Mouse (Mus musculus) forebrain, embryonic 12.5 days (tissue): Measurements from ENCODE around the gene Trpm5. TPM values are rescaled to one million over a fixed set of nuclear protein-coding genes. Genes with fewer than 3 reads are reported as not detected.
A peak's percentile ranks its signal among the peaks of the same experiment; 100 is the strongest.

Source experiments
- ATAC-seq: fragments of 200-750 bp; cut with Nextera tagmentation; 2 replicates; pipeline ENCODE4 v1.8.0; 2017; ENCODE audit warnings: moderate TSS enrichment; ENCODE audit not compliant: low FRiP score
- H3K27ac ChIP-seq: fragments of 300-500 bp; sonication (generic); 2 replicates; pipeline ENCODE4 v1.5.1; 2016; ENCODE audit warnings: mild to moderate bottlenecking
- H3K27me3 ChIP-seq: fragments of 300-500 bp; sonication (generic); 2 replicates; pipeline ENCODE4 v1.6.1; 2016; ENCODE audit warnings: mild to moderate bottlenecking
- H3K36me3 ChIP-seq: fragments of 300-500 bp; sonication (generic); replicated peaks from 2 replicates; pipeline ENCODE4 v1.6.1; 2016; ENCODE audit warnings: mild to moderate bottlenecking
- H3K4me1 ChIP-seq: fragments of 300-500 bp; sonication (generic); 2 replicates; pipeline ENCODE4 v1.6.1; 2016
- H3K4me2 ChIP-seq: fragments of 300-500 bp; sonication (generic); 2 replicates; pipeline ENCODE4 v1.6.1; 2016; ENCODE audit warnings: mild to moderate bottlenecking, moderate library complexity
- H3K4me3 ChIP-seq: fragments of 300-500 bp; sonication (generic); replicated peaks from 2 replicates; pipeline ENCODE4 v1.5.1; 2016; ENCODE audit warnings: mild to moderate bottlenecking
- H3K9ac ChIP-seq: fragments of 300-500 bp; sonication (generic); 2 replicates; pipeline ENCODE4 v1.6.1; 2016; ENCODE audit warnings: mild to moderate bottlenecking
- H3K9me3 ChIP-seq: fragments of 300-500 bp; sonication (generic); 2 replicates; pipeline ENCODE4 v1.6.1; 2016
- WGBS: fragments of 180-500 bp; shearing (Covaris S2); methylation state at CpG from one replicate; pipeline ENCODE4 v1.1.7; 2016; 5-methylcytosine and 5-hydroxymethylcytosine counted together
- polyA plus RNA-seq: library from polyadenylated mRNA; unstranded; fragments of >200 nt; fragmentation: Nextera tagmentation; extraction: Ambion mirVana; gene quantifications from 2 replicates; pipeline ENCODE4 v1.2.1, GENCODE M21; 2016

Gene Trpm5
- polyA plus RNA-seq, 1 experiment from 2014 or later, result 1.1 TPM

DNA sequence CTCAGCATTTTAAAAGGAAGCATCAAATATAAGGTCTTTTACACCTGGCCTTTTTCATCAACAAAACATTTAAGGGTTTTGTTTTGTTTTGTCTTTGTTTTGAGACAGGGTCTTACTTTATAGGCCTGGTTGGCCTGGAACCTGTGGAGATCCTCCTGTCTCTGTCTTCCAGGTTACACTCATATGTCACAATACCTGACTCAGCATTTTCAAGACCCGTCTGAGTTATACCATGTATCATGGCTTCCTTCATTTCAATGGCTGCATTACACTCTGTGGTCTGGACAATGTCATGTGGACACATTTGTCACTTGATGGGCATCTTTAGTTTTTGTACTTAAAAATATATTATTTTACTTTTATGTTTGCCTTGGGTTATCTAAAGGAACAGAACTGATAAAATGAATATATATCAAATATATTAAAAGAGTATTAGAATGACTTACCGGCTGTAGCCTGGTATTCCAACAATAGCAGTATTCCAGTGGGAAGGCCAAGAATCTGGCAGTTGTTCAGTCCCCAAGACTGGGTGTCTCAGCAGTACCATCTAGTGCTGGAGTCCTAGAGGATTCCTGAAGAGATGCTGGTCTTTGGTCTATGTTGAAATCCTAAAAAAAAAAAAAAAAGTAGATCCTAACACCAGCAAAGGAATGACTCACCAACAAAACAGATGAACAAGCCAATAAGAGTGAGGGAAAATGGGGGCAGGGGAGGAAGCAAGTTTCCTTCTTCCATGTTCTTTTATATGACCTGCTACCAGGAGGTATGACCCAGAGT, 50.2 kb downstream of the Trpm5 start:
- Histone ChIP-seq H3K27ac (no peak overlapping the region), H3K4me3 (no peak overlapping the region), H3K4me1 (no peaks in the 10 kb centered on the region), H3K9me3 (no peaks in the 10 kb centered on the region), H3K36me3 (no peaks in the 10 kb centered on the region; the same call in 1 of the 2 replicates), H3K4me2 (no peak overlapping the region), H3K9ac (no peak overlapping the region), H3K27me3 (no peaks in the 10 kb centered on the region)
- no peak for ATAC-seq
- WGBS, result 95% methylated on average over 2 of the region's 2 CpGs

- WGBS, result 87% methylated on average over 3 of the region's 3 CpGs
- no peak for ATAC-seq
- H3K9ac ChIP-seq, result no peak overlapping the region
- no peaks in the 10 kb centered on the region; the same call in 1 of the 2 replicates for H3K36me3 ChIP-seq
- H3K9me3 ChIP-seq, result no peaks in the 10 kb centered on the region
- H3K27ac ChIP-seq, result no peak overlapping the region
- no peaks in the 10 kb centered on the region for H3K4me1 ChIP-seq
- H3K4me2 ChIP-seq, result no peak overlapping the region
- no peaks in the 10 kb centered on the region for H3K27me3 ChIP-seq
- no peak overlapping the region for H3K4me3 ChIP-seq
These were observed 51.5 kb downstream of the Trpm5 start for GRCm38 (mm10) chr7:143042897-143043300.

GRCm38 (mm10) chr7:143042089-143042488, 52.4 kb downstream of the Trpm5 start:
- Histone ChIP-seq H3K36me3 (no peaks in the 10 kb centered on the region; the same call in 1 of the 2 replicates), H3K4me3 (no peak overlapping the region), H3K9me3 (no peaks in the 10 kb centered on the region), H3K27ac (0 out of 2 replicates have a peak overlapping the region, but pooled peaks have one; percentile 42), H3K9ac (no peak overlapping the region), H3K4me1 (no peaks in the 10 kb centered on the region), H3K27me3 (no peaks in the 10 kb centered on the region), H3K4me2 (no peak overlapping the region)
- ATAC-seq, result no peak
- WGBS, result 80% methylated on average over 3 of the region's 3 CpGs

DNA sequence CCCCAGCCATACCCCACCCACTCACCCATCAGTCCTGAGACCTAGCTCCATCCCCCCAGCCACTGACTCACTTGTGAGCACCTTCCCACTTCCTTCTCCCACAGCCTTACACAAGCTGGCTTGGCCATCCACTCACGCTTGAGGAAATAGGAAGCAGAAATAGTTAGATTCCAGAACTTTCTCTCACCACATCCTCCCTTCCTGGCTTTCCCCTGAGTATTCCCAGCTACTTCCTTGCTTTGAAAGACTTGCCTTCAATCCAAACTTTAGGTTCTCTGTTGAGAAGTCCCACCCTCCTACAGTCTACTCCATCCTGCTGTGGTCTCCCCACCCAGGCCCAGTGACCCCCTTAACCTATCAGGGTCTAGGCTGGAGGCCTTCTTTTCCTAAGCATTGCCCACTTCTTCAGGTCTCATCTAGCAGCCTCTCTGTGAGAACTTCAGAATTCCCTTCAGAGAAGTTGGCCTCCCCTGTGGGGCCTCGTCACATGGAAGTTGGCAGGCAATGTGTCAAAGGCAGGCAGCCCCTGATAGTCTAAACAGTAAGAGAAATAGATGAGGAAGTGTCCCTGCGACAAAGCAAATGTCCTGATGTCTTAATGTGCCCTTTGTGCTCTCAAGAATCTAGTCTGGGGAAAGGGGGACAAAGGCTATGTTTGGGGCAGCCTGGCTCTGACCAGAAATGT, 53.2 kb downstream of the Trpm5 start:
- H3K4me2 ChIP-seq, result no peak overlapping the region
- H3K27me3 ChIP-seq, result no peaks in the 10 kb centered on the region
- H3K36me3 ChIP-seq, result no peaks in the 10 kb centered on the region; the same call in 1 of the 2 replicates
- H3K9me3 ChIP-seq, result no peaks in the 10 kb centered on the region
- no peak overlapping the region for H3K4me3 ChIP-seq
- WGBS, result 88% methylated on average over 3 of the region's 3 CpGs
- H3K27ac ChIP-seq, result no peak overlapping the region
- no peak for ATAC-seq
- no peaks in the 10 kb centered on the region for H3K4me1 ChIP-seq
- no peak overlapping the region for H3K9ac ChIP-seq

GRCm38 (mm10) chr7:143040561-143040960, 53.9 kb downstream of the Trpm5 start:
- no peaks in the 10 kb centered on the region; the same call in 1 of the 2 replicates for H3K36me3 ChIP-seq
- H3K27me3 ChIP-seq, result no peaks in the 10 kb centered on the region
- H3K9me3 ChIP-seq, result no peaks in the 10 kb centered on the region
- H3K4me3 ChIP-seq, result no peak overlapping the region
- WGBS, result 86% methylated on average over 3 of the region's 3 CpGs
- no peak overlapping the region for H3K9ac ChIP-seq
- no peak overlapping the region for H3K27ac ChIP-seq
- H3K4me1 ChIP-seq, result no peaks in the 10 kb centered on the region
- no peak for ATAC-seq
- H3K4me2 ChIP-seq, result no peak overlapping the region

DNA sequence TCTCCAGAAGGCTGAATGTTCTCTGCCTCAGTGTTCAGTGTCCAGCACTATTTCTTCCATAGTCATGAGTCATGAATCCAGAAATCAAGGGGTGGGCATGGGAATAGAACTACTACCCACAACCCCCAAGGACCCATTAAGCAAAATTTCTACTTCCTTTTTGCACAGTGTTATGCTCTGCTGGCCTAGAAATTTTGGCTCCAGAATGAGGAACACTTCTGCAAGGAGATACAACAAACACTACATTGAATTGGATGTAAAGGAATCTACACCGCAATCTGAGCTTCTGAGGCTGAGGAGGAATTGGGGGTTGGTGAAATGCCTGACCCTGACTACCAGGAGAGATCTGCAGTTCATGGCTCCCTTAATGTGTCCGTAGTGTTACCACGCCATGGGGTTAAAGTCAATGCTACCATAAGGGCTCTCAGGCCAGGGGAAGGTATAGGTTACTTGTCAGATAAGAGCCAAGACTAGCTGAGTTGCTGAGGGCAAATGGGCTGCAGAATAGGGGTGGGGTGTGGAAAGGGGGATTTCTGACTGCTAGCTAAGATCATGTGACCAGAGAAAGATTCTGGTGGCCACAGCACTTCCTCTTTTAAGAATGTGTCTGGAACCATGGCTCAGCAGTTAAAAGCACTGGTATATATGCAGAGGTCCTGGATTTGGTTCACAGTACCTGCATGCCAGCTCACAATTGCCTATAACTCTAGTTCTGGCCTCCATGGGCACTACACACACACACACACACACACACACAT, 56.1 kb downstream of the Trpm5 start:
- no peaks in the 10 kb centered on the region for H3K36me3 ChIP-seq
- H3K4me2 ChIP-seq, result no peak overlapping the region
- H3K27ac ChIP-seq, result no peak overlapping the region
- no peak overlapping the region for H3K4me3 ChIP-seq
- no peaks in the 10 kb centered on the region for H3K27me3 ChIP-seq
- 94% methylated on average over 3 of the region's 3 CpGs for WGBS
- H3K9ac ChIP-seq, result no peak overlapping the region
- no peaks in the 10 kb centered on the region for H3K4me1 ChIP-seq
- ATAC-seq, result no peak
- H3K9me3 ChIP-seq, result no peaks in the 10 kb centered on the region

- Histone ChIP-seq H3K9me3 (no peaks in the 10 kb centered on the region), H3K9ac (no peak overlapping the region), H3K4me2 (no peak overlapping the region), H3K36me3 (no peaks in the 10 kb centered on the region; the same call in 1 of the 2 replicates), H3K27ac (no peak overlapping the region), H3K27me3 (no peaks in the 10 kb centered on the region), H3K4me3 (no peak overlapping the region), H3K4me1 (no peaks in the 10 kb centered on the region)
- WGBS, result 90% methylated on average over 4 of the region's 4 CpGs
- no peak for ATAC-seq
These were observed 57.1 kb downstream of the Trpm5 start for GRCm38 (mm10) chr7:143037306-143037705.

DNA sequence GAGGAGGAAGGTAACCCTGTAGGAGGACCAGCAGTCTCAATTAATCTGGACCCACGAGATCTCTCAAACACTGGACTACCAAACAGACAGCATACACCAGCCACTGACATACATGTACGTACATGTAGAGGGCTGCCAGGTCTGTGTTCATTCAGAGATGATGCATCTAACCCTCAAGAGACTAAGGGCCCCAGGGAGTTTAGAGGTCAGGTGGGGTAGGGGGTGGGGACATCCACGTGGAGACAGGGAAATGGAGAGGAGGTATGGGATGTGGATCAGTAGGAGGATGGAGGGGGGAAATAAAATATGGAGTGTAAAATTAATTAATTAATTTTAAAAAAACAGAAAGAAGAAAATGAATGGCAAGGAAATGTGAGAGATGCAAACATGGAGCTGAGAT, 57.7 kb downstream of the Trpm5 start:
- no peak overlapping the region for H3K4me2 ChIP-seq

GRCm38 (mm10) chr7:143034519-143035450, 59.7 kb downstream of the Trpm5 start:
- H3K9ac ChIP-seq, result no peak overlapping the region
- no peak overlapping the region for H3K27ac ChIP-seq
- no peak overlapping the region for H3K4me2 ChIP-seq
- H3K27me3 ChIP-seq, result no peaks in the 10 kb centered on the region
- no peak overlapping the region for H3K4me3 ChIP-seq
- H3K9me3 ChIP-seq, result no peaks in the 10 kb centered on the region
- 90% methylated on average over 8 of the region's 8 CpGs for WGBS
- H3K36me3 ChIP-seq, result peaks cover 5% of the 10 kb centered on the region; the same call in 1 of the 2 replicates
- ATAC-seq, result no peak
- no peaks in the 10 kb centered on the region for H3K4me1 ChIP-seq

More for the DNA sequence above, 57.7 kb downstream of the Trpm5 start:
- Histone ChIP-seq H3K4me3 (no peak overlapping the region), H3K9ac (no peak overlapping the region), H3K4me1 (no peaks in the 10 kb centered on the region), H3K27ac (no peak overlapping the region), H3K9me3 (no peaks in the 10 kb centered on the region), H3K27me3 (no peaks in the 10 kb centered on the region), H3K36me3 (no peaks in the 10 kb centered on the region; the same call in 1 of the 2 replicates)
- no peak for ATAC-seq
- 84% methylated on average over 3 of the region's 3 CpGs for WGBS

- Histone ChIP-seq H3K27ac (no peak overlapping the region), H3K4me2 (no peak overlapping the region), H3K4me3 (no peak overlapping the region), H3K27me3 (no peaks in the 10 kb centered on the region), H3K36me3 (peaks cover 5% of the 10 kb centered on the region; the same call in 1 of the 2 replicates), H3K9ac (no peak overlapping the region), H3K4me1 (no peaks in the 10 kb centered on the region), H3K9me3 (no peaks in the 10 kb centered on the region)
- ATAC-seq, result no peak
- 96% methylated on average over 2 of the region's 2 CpGs for WGBS
These were observed 60.3 kb downstream of the Trpm5 start for GRCm38 (mm10) chr7:143034112-143034511.

DNA sequence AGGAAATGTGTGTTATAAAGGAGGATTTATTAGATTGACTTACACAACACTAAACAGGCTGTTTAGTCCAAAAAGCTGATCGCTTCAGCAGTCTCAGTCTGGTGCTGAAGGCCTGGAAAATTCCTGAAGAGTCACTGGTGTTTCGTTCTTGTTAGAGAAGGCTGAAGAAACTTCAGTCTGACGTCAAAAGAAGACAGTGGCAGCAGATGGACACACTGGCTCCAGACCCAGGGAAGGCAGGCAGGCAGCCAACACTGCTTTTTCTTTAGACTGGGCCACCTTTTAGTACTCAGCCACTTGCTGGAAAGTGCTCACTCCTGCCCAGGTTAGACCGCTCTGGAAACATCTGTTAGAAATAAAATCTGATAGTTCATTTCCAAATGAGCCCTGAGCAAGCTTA, 60.9 kb downstream of the Trpm5 start:
- no peak overlapping the region for H3K9ac ChIP-seq
- H3K4me3 ChIP-seq, result no peak overlapping the region
- no peak overlapping the region for H3K27ac ChIP-seq
- H3K4me1 ChIP-seq, result no peaks in the 10 kb centered on the region
- no peaks in the 10 kb centered on the region for H3K27me3 ChIP-seq
- no peak for ATAC-seq
- no peak overlapping the region for H3K4me2 ChIP-seq
- 92% methylated on average over 4 of the region's 4 CpGs for WGBS
- no peaks in the 10 kb centered on the region for H3K9me3 ChIP-seq
- peaks cover 5% of the 10 kb centered on the region; the same call in 1 of the 2 replicates for H3K36me3 ChIP-seq
